Mouse (Mus musculus): ENCODE measurements at regions not wholly inside any gene's neighbourhood (a gene's known extent, or its start where the extent isn't known, plus 50 kb on each side); places are given as distances from the start of the nearest gene placed in this dataset.
"Not testable (repeated sequence)": the region's sequence is repeated elsewhere in the genome, so short reads cannot be mapped to it uniquely, and the experiment has no call there.

- not testable (repeated sequence) for H3K9ac ChIP-seq; H3K9me3 ChIP-seq (replicated peaks); H3K4me1 ChIP-seq; H3K4me3 ChIP-seq; ATAC-seq; H3K27ac ChIP-seq; H3K36me3 ChIP-seq (ENCODE audit: poor library complexity, severe bottlenecking); H3K4me2 ChIP-seq; H3K27me3 ChIP-seq
- 26% methylated on average over 3 of the region's 3 CpGs for WGBS
Measured at GRCm38 (mm10) chr3:59563486-59564006, 166.0 kb upstream of the Gm5538 start.

DNA sequence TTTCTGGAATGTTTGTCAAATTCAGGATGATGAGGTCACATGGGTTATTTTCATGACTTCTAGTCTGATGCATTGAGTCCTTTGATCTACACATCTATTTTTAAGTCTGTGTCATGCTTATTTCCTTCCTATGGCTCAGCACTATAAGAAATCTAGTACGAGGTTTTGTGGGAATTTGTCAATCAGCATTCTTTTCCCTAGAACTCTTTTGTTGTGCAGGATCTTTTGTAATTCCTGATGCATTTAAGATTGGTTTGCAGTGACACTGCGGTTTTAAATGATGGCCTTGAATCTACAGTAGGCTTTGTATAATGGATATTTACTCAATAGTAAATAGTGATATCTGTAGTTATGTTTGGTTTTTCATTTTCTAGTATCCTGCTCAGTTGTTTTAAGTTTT lies 187.0 kb upstream of the Gm5538 start:
- WGBS: 62% methylated on average over 2 of the region's 2 CpGs
- H3K4me2 ChIP-seq: no peak overlapping the region

DNA sequence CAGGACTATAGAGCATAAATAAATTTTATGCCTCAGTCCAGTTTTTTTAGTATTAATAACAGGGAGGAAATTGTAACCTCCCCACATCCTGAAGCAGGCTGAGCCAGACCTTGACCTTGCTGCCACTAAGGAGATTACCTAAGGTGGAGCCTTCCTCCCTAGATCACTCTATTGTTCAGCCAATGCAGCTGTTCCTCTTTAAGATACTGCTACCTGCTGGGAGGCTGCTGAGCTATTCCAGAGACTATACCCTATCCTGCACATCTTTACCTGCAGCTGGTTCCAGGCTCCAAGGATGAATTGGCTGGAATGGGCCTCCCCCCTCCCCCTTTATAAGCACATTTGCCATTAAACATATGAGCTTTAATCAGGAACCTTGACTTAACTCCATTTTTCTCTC lies 189.0 kb upstream of the Gm5538 start:
- not testable (repeated sequence) for H3K9me3 ChIP-seq (replicated peaks); H3K4me1 ChIP-seq; H3K27ac ChIP-seq; H3K4me3 ChIP-seq; H3K9ac ChIP-seq; H3K4me2 ChIP-seq; H3K27me3 ChIP-seq; H3K36me3 ChIP-seq (ENCODE audit: poor library complexity, severe bottlenecking); ATAC-seq

More for the DNA sequence above, 187.0 kb upstream of the Gm5538 start:
- Histone ChIP-seq H3K9ac (no peak overlapping the region), H3K27me3 (no peaks in the 10 kb centered on the region), H3K9me3 (replicated peaks) (no peaks in the 10 kb centered on the region), H3K27ac (no peak overlapping the region), H3K4me3 (no peak overlapping the region), H3K36me3 (ENCODE audit: poor library complexity, severe bottlenecking) (no peaks in the 10 kb centered on the region), H3K4me1 (no peaks in the 10 kb centered on the region)
- no peak for ATAC-seq

DNA sequence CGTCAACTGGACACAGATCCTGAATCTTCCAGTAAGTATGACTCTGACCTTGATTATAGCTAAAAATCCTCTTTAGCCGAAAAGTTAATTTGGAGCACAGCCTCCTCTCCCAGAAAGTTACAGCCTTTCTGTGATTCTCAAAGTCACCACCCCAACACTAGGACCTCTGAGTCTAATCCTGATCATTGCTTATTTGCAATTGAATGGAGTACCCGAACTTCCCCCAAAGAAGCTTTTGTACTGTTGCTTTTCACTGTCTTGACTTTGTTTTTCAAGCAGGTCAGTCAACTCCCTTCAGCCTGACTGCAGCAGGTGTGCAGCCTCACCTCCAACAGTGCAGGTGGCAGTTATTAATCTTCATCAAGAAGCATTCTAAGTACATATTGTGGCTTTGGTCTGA lies 189.7 kb upstream of the Gm5538 start:
- not testable (repeated sequence) for H3K4me2 ChIP-seq; ATAC-seq; H3K27ac ChIP-seq; H3K9me3 ChIP-seq (replicated peaks); H3K4me1 ChIP-seq; H3K9ac ChIP-seq; H3K36me3 ChIP-seq (ENCODE audit: poor library complexity, severe bottlenecking); H3K27me3 ChIP-seq; H3K4me3 ChIP-seq
- WGBS: 60% methylated on average over 3 of the region's 3 CpGs

- H3K36me3 ChIP-seq (ENCODE audit: poor library complexity, severe bottlenecking): no peaks in the 10 kb centered on the region
- H3K4me1 ChIP-seq: no peaks in the 10 kb centered on the region
- H3K27me3 ChIP-seq: no peaks in the 10 kb centered on the region
- H3K27ac ChIP-seq: no peak overlapping the region
- no peaks in the 10 kb centered on the region for H3K9me3 ChIP-seq (replicated peaks)
- no peak for ATAC-seq
- WGBS: 80% methylated on average over 2 of the region's 2 CpGs
- no peak overlapping the region for H3K9ac ChIP-seq
- no peak overlapping the region for H3K4me2 ChIP-seq
- H3K4me3 ChIP-seq: no peak overlapping the region
Measured at GRCm38 (mm10) chr3:59531311-59531834, 187.2 kb upstream of the Igsf10 start.

GRCm38 (mm10) chr3:59530592-59531310 lies 186.6 kb upstream of the Igsf10 start:
- no peak overlapping the region for H3K27ac ChIP-seq
- H3K36me3 ChIP-seq (ENCODE audit: poor library complexity, severe bottlenecking): no peaks in the 10 kb centered on the region
- ATAC-seq: no peak
- H3K4me3 ChIP-seq: no peak overlapping the region
- H3K9ac ChIP-seq: no peak overlapping the region
- no peak overlapping the region for H3K4me2 ChIP-seq
- 83% methylated on average over 9 of the region's 9 CpGs for WGBS
- H3K27me3 ChIP-seq: no peaks in the 10 kb centered on the region
- no peaks in the 10 kb centered on the region for H3K4me1 ChIP-seq
- no peaks in the 10 kb centered on the region for H3K9me3 ChIP-seq (replicated peaks)

DNA sequence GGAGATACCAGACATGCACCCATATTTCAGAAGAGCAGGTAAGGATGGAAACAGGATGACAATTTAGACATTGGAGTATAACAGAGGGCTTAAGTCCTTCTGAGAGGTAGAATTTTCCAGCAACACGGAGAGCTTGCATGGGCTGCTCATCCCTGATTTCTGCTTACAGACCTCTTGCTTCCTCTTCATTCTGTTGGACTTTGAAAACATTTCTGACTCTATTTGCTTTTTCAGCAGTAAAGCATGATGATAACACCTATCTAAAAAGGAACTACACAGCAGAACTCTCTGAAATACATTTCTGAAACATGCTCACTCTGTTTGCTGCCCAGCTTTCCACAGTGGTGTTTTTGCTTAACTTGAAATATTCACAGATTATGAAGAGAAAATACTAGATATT lies 176.6 kb upstream of the Igsf10 start:
- WGBS: 90% methylated on average over 1 of the region's 1 CpGs

GRCm38 (mm10) chr3:59478095-59478494 lies 133.9 kb upstream of the Igsf10 start:
- 20% methylated on average over 5 of the region's 5 CpGs for WGBS
- Histone ChIP-seq H3K27ac (no peak overlapping the region), H3K27me3 (no peaks in the 10 kb centered on the region), H3K9me3 (replicated peaks) (no peaks in the 10 kb centered on the region), H3K4me3 (no peak overlapping the region), H3K9ac (no peak overlapping the region), H3K4me2 (no peak overlapping the region), H3K4me1 (no peaks in the 10 kb centered on the region), H3K36me3 (ENCODE audit: poor library complexity, severe bottlenecking) (no peaks in the 10 kb centered on the region)
- ATAC-seq: no peak

More for the DNA sequence above, 176.6 kb upstream of the Igsf10 start:
- H3K4me1 ChIP-seq: no peaks in the 10 kb centered on the region
- no peak for ATAC-seq
- no peak overlapping the region for H3K27ac ChIP-seq
- H3K4me2 ChIP-seq: no peak overlapping the region
- no peaks in the 10 kb centered on the region for H3K9me3 ChIP-seq (replicated peaks)
- no peak overlapping the region for H3K9ac ChIP-seq
- no peak overlapping the region for H3K4me3 ChIP-seq
- no peaks in the 10 kb centered on the region for H3K27me3 ChIP-seq
- H3K36me3 ChIP-seq (ENCODE audit: poor library complexity, severe bottlenecking): no peaks in the 10 kb centered on the region

GRCm38 (mm10) chr3:59477441-59478061 lies 133.4 kb upstream of the Igsf10 start:
- ATAC-seq: peak; percentile 45; the same call in 1 of the 2 replicates
- Histone ChIP-seq H3K27me3 (no peaks in the 10 kb centered on the region), H3K9ac (no peak overlapping the region), H3K4me2 (no peak overlapping the region), H3K36me3 (ENCODE audit: poor library complexity, severe bottlenecking) (no peaks in the 10 kb centered on the region), H3K4me1 (no peaks in the 10 kb centered on the region), H3K4me3 (no peak overlapping the region), H3K9me3 (replicated peaks) (no peaks in the 10 kb centered on the region), H3K27ac (no peak overlapping the region)
- 59% methylated on average over 5 of the region's 6 CpGs for WGBS

GRCm38 (mm10) chr3:59468956-59469355 lies 124.8 kb upstream of the Igsf10 start:
- no peaks in the 10 kb centered on the region for H3K9me3 ChIP-seq (replicated peaks)
- no peak overlapping the region for H3K4me2 ChIP-seq
- H3K4me3 ChIP-seq: no peak overlapping the region
- ATAC-seq: no peak
- H3K27ac ChIP-seq: no peak overlapping the region
- 88% methylated on average over 1 of the region's 1 CpGs for WGBS
- H3K27me3 ChIP-seq: no peaks in the 10 kb centered on the region
- no peak overlapping the region for H3K9ac ChIP-seq
- no peaks in the 10 kb centered on the region for H3K36me3 ChIP-seq (ENCODE audit: poor library complexity, severe bottlenecking)
- H3K4me1 ChIP-seq: no peaks in the 10 kb centered on the region

DNA sequence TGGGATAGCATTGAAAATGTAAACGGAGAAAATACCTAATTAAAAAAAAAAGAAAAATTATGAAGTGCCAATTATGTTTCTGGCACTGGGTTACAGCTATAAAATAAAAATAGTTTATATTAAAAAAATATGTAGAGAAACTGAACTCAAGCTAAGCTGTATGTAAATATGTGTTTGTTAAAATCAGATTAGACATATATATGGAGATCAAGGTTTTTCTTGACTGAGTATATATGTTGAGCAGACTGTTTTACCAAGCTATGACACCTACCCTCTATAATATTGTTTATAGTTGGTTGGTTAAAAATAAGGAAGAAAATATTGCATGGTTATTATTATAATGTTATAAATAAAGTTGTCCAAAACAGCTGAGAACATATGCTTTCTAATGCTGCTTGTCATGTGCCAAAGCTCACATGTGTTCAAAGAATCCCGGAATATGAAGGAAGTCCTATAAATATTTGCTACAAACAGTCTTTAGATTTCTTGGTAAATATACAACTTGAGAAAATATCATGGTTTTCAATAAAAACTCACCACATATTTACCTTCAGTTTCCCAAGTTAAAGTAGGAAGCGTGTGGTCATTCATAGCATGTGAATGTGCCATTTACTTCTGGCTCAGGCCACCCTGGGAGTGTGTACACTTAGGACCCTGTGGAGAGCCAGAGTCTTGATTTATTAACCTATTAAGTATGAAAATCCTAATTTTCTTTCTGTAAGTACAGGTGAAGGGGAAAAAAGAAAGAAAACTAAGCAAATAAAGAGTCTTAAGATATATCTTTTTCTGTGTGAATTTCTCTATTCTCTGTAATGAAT lies 118.4 kb upstream of the Igsf10 start:
- no peaks in the 10 kb centered on the region for H3K4me1 ChIP-seq
- H3K36me3 ChIP-seq (ENCODE audit: poor library complexity, severe bottlenecking): no peaks in the 10 kb centered on the region
- no peaks in the 10 kb centered on the region for H3K9me3 ChIP-seq (replicated peaks)
- H3K4me3 ChIP-seq: no peak overlapping the region
- no peaks in the 10 kb centered on the region for H3K27me3 ChIP-seq
- no peak for ATAC-seq
- no peak overlapping the region for H3K4me2 ChIP-seq
- no peak overlapping the region for H3K9ac ChIP-seq
- 87% methylated on average over 3 of the region's 3 CpGs for WGBS
- H3K27ac ChIP-seq: no peak overlapping the region

GRCm38 (mm10) chr3:59456938-59457337 lies 112.7 kb upstream of the Igsf10 start:
- H3K4me3 ChIP-seq: no peak overlapping the region
- no peak overlapping the region for H3K4me2 ChIP-seq
- no peak overlapping the region for H3K9ac ChIP-seq
- H3K27ac ChIP-seq: no peak overlapping the region
- no peaks in the 10 kb centered on the region for H3K27me3 ChIP-seq
- H3K36me3 ChIP-seq (ENCODE audit: poor library complexity, severe bottlenecking): no peaks in the 10 kb centered on the region
- no peaks in the 10 kb centered on the region for H3K4me1 ChIP-seq
- no peaks in the 10 kb centered on the region for H3K9me3 ChIP-seq (replicated peaks)
- 92% methylated on average over 1 of the region's 1 CpGs for WGBS
- no peak for ATAC-seq

Data from forebrain, embryonic 13.5 days (tissue).